Mouse (Mus musculus) olfactory bulb, adult 2 months (tissue): ENCODE data around the gene Cyp2u1. TPM values are rescaled to one million over a fixed set of nuclear protein-coding genes. Genes with fewer than 3 reads are reported as not detected.

ENCODE experiments used
- H3K27ac ChIP-seq: fragments of 200-500 bp; 2 replicates; pipeline ENCODE4 v1.5.1; 2012; ENCODE audit warnings: low read depth, low read length; ENCODE audit not compliant: insufficient read depth
- H3K4me1 ChIP-seq: fragments of 200-500 bp; 2 replicates; pipeline ENCODE4 v1.6.1; 2012; ENCODE audit warnings: low read length; ENCODE audit not compliant: control insufficient read depth, insufficient read depth
- H3K4me3 ChIP-seq: fragments of 200-500 bp; 2 replicates; pipeline ENCODE4 v1.5.1; 2012; ENCODE audit warnings: mild to moderate bottlenecking, low read depth, low read length, moderate library complexity; ENCODE audit not compliant: insufficient read depth
- CTCF ChIP-seq: fragments of 200-500 bp; IDR thresholded peaks from 2 replicates; pipeline ENCODE4 v1.5.1; 2012; ENCODE audit warnings: low read depth, mild to moderate bottlenecking, low read length, moderate library complexity; ENCODE audit not compliant: insufficient read depth
- POLR2A ChIP-seq: fragments of 200-500 bp; IDR thresholded peaks from 2 replicates; pipeline ENCODE4 v1.6.1; 2012; ENCODE audit warnings: mild to moderate bottlenecking, low read depth, low read length, moderate library complexity; ENCODE audit not compliant: insufficient read depth
- WGBS: fragments of 180-500 bp; shearing (Covaris S2); methylation state at CpG from one replicate; pipeline ENCODE4 v1.1.7; 2018; 5-methylcytosine and 5-hydroxymethylcytosine counted together
- polyA plus RNA-seq: library from polyadenylated mRNA; stranded (reverse); fragments of >200 nt; gene quantifications from 2 replicates; pipeline ENCODE4 v1.2.4, GENCODE M21; 2012; ENCODE audit warnings: low replicate concordance; ENCODE audit not compliant: missing spikeins, insufficient read depth, insufficient read length

Gene Cyp2u1
- polyA plus RNA-seq, 1 experiment, result not detected

GRCm38 (mm10) chr3:131310572-131310971 lies 7.5 kb upstream of the Cyp2u1 start:
- WGBS, result 96% methylated on average over 4 of the region's 4 CpGs
- Histone ChIP-seq H3K27ac (no peak overlapping the region), H3K4me1 (no peaks in the 10 kb centered on the region)

GRCm38 (mm10) chr3:131307811-131308210 lies 4.8 kb upstream of the Cyp2u1 start:
- no peak overlapping the region for H3K4me3 ChIP-seq
- TF ChIP-seq CTCF, result no peak
- no peak for TF ChIP-seq POLR2A
- WGBS, result 92% methylated on average over 3 of the region's 3 CpGs
- no peaks in the 10 kb centered on the region for H3K4me1 ChIP-seq
- H3K27ac ChIP-seq, result no peak overlapping the region

More at GRCm38 (mm10) chr3:131310572-131310971, 7.5 kb upstream of the Cyp2u1 start:
- TF ChIP-seq CTCF, result no peak
- no peak for TF ChIP-seq POLR2A
- no peak overlapping the region for H3K4me3 ChIP-seq

DNA sequence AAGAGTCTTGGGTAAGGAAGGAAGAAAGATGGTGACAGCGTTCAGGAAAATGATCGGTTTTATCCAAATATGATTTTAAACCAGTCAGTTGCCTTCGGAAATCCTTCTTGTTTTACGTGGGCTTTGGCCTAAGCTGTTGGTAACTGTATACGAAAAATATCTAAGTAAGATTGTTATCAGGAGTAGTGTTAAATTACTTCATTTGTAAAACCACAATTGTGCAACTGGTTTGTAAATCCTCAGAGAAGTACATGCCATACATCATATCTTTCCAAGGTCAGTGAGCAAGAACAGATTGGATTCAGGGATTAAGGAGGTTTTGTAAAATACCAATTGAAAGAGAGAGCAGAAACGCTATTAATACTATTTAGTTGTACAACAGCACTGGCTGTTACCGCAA lies 3.2 kb upstream of the Cyp2u1 start:
- TF ChIP-seq POLR2A, result no peak
- TF ChIP-seq CTCF, result no peak
- Histone ChIP-seq H3K27ac (no peak overlapping the region), H3K4me1 (peaks cover 1% of the 10 kb centered on the region; the same call in 1 of the 2 replicates), H3K4me3 (no peak overlapping the region)
- WGBS, result 96% methylated on average over 7 of the region's 7 CpGs

GRCm38 (mm10) chr3:131303320-131303714 lies 290 bp upstream of the Cyp2u1 start:
- peak overlapping the region; percentile 22; the same call in 1 of the 2 replicates for H3K27ac ChIP-seq
- WGBS, result 10% methylated on average over 5 of the region's 5 CpGs
- TF ChIP-seq POLR2A, result no peak; the same call in 1 of the 2 replicates
- TF ChIP-seq CTCF, result no peak
- H3K4me1 ChIP-seq, result peaks cover 9% of the 10 kb centered on the region
- H3K4me3 ChIP-seq, result peak overlapping the region; percentile 91

- TF ChIP-seq POLR2A (no peak), CTCF (no peak)
- peaks cover 9% of the 10 kb centered on the region for H3K4me1 ChIP-seq
- 7% methylated on average over 6 of the region's 6 CpGs for WGBS
- H3K4me3 ChIP-seq, result no peak overlapping the region
- no peak overlapping the region for H3K27ac ChIP-seq
Observed at GRCm38 (mm10) chr3:131299908-131300307, 3.1 kb downstream of the Cyp2u1 start.

DNA sequence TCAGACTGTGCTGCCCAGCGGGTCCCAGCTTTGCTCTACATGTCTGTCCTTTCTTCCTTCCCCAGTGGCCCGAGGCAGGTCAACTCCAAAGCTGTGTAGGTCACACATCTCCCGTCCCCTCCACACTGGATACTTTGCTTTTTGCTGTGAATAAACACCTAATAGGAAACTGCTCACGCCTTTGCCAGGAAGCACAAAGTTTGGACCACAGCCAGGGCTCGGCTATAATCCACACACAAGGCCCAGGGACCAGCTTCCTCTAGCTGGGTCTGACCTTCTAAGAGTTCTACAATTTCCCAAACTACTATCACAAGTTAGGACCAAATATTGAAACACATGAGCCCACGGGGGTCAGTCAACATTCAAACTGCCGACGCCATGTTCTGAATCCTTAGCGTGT lies 3.9 kb downstream of the Cyp2u1 start:
- Histone ChIP-seq H3K4me3 (no peak overlapping the region), H3K27ac (no peak overlapping the region), H3K4me1 (peaks cover 9% of the 10 kb centered on the region)
- WGBS, result 79% methylated on average over 9 of the region's 9 CpGs
- no peak for TF ChIP-seq CTCF
- no peak for TF ChIP-seq POLR2A

DNA sequence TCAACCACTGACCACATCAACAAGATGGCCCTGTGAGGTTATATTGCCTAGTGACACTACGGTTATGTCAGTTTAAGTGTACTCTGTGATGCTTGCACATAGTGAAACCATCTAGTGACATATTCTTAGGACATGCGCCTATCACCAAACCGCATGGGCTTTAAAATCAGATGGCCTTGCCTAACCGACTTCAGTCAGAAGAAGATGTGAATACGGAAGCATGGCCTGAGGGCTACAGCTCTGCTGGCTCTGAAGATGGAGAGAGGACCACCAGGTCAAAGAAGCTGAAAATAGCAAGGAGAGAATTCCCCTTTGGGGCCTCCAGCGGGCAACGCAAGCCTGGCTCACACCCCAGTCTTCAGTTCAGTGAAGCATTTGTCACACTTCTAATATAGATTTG lies 6.1 kb downstream of the Cyp2u1 start:
- TF ChIP-seq POLR2A, result no peak
- TF ChIP-seq CTCF, result no peak
- H3K4me3 ChIP-seq, result no peak overlapping the region
- peaks cover 9% of the 10 kb centered on the region for H3K4me1 ChIP-seq
- WGBS, result 91% methylated on average over 7 of the region's 7 CpGs
- H3K27ac ChIP-seq, result no peak overlapping the region

GRCm38 (mm10) chr3:131295513-131296200 lies 7.4 kb downstream of the Cyp2u1 start:
- Histone ChIP-seq H3K4me1 (peaks cover 6% of the 10 kb centered on the region), H3K4me3 (no peak overlapping the region), H3K27ac (no peak overlapping the region)
- TF ChIP-seq POLR2A, result no peak
- no peak for TF ChIP-seq CTCF
- 81% methylated on average over 12 of the region's 12 CpGs for WGBS

- Histone ChIP-seq H3K27ac (no peak overlapping the region), H3K4me1 (peaks cover 4% of the 10 kb centered on the region; the same call in 1 of the 2 replicates), H3K4me3 (no peak overlapping the region)
- no peak for TF ChIP-seq CTCF
- TF ChIP-seq POLR2A, result no peak
- WGBS, result 58% methylated on average over 3 of the region's 3 CpGs
Observed at GRCm38 (mm10) chr3:131294503-131294902, 8.5 kb downstream of the Cyp2u1 start.
